Mouse (Mus musculus): ENCODE results near the gene Sh3bp4.

GRCm38 (mm10) chr1:89042956-89043355 lies 27.3 kb upstream of the Sh3bp4 start:
- TF ChIP-seq POLR2A (IDR thresholded peaks at IDR 0.05; ENCODE audit: borderline replicate concordance, extremely low read depth, low read depth, low read length) (no peak), CTCF (IDR thresholded peaks at IDR 0.05; ENCODE audit: insufficient read depth, low read length) (no peak)
